Mouse (Mus musculus) ES-CJ7 (cell line): Measurements from ENCODE around the gene Dnajc13.

Source experiments
- DNase-seq: peaks from one replicate; pipeline ENCODE4 v3.0.0; 2011; ENCODE audit warnings: low read depth, low spot score

Dnajc13 gene

DNA sequence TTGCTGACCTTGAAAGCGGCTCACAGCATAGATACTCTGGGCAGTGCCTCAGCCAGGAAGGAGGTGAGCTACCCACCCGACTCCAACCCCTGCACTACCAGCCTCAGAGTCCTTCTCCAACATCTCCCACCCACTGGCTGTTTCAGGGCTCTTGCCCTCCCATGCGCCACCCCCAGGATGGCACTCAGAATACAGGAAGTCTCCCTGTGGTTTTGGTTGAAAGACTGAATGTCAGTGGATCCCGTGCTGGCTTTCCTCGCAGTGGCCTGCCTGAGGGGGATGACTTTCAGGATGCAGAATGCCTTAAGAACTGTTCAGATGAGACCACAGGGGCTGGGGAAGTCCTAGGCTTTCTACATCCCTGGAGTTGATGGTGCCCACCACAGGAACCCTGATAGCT is 139.6 kb downstream of the Dnajc13 start:
- peak; percentile 79 for DNase-seq

DNA sequence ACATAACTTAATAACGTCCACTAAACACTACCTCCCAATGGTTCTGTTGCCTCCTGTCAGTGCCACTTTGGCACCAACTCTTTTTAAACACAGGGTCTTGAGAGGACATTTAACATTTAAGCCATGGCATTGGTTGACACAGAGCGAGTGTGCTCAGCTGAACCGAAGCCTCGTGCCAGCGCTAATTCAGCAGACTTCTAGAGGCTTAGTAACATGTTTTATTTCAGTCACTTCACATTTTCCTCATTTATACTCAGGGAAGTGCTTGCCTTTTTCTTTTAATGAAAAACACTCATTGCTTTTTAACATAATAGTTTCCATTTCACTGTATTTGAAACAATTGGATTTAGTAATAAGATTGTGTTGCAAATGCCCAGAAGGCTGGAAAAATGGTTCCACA is 153.6 kb downstream of the Dnajc13 start:
- DNase-seq = no peak

GRCm38 (mm10) chr9:104108571-104109143 is 154.1 kb downstream of the Dnajc13 start:
- DNase-seq = no peak

- no peak for DNase-seq
These were observed 155.2 kb downstream of the Dnajc13 start for GRCm38 (mm10) chr9:104107482-104107881.

- DNase-seq = no peak
These were observed 155.8 kb downstream of the Dnajc13 start for GRCm38 (mm10) chr9:104106930-104107329.

DNA sequence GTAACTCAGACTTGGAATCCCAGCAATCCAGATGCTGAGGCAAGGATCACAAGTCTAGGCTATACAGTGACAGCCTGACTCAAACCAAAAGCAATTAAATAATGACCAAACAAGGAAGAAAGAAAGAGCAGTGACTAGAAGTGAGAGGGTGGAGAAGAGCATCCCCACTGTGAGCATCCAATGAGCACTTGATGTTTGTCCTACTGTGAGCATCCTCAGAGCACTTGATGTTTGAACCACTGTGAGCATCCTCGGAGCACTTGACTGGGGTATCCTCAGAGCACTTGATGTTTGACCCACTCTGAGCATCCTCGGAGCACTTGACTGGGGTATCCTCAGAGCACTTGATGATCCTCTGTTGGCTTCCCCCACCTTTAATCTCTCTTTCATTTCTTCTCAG is 157.7 kb downstream of the Dnajc13 start:
- peak; percentile 58 for DNase-seq

DNA sequence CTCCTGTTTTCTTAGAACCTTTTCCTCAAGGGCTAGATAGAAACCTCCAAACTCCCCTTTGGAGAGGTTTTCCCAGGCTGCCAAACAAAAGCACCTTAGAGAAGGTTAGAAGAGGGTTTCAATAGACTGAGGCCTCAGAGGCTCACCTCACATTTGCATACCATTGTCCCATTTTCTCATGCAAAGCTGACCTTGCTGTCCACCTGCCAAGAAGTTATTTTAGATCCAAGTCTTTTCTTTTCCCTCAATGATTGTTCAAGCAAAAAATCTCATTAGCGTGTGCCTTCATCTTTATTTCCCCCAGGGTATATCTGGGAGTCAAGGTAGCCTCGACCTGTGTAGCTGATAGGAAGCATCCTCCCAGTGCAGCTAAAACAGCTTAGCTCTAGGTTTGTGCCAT is 159.8 kb downstream of the Dnajc13 start:
- DNase-seq = peak; percentile 84

DNA sequence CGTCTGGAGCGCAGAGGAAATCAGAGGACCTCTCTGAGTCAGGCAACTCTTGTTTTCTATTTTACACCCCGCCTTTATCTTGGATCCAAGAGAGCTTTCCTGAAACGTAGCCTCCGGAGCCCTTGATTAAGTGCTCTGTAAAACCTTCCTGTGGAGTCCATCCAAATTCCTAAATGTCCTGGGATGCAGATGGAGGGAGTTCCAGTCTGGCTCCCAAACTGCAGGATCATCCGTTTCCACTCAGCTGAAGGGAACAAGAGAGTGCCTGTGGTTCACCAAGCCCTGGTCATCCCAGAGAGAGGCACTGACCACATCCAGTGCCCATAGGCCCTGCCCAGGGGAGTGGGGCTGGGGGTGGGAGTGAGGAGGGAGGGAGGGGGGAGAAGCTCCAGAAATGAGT is 160.4 kb downstream of the Dnajc13 start:
- DNase-seq = no peak

- no peak for DNase-seq
These were observed 161.3 kb downstream of the Dnajc13 start for GRCm38 (mm10) chr9:104101458-104101857.
